Mouse (Mus musculus): ENCODE data around the gene Atxn2l.
"Not testable (repeated sequence)": the region's sequence is repeated elsewhere in the genome, so short reads cannot be mapped to it uniquely, and the experiment has no call there.

Atxn2l gene

DNA sequence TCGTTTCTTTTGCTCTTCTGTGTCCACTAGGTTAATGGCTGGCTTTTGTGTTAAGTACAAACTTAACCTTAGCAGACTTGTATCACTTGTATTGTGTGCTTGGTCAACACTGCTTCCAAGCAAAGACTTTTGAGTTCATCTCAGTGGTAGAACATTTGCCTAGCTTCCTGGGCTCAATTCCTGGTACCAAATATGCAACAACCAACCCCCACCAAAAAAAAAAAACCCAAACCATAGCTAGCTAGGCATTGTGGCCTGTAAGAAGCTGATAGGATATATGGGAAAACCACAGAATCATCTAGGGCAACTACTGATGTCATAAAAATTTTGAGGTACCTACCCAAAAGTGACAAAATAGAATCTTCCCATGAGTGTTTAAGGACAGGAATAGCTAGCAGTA lies 12.2 kb downstream of the Atxn2l start:
- DNase-seq (ENCODE audit: low spot score in 2 of 2) = no peak

DNA sequence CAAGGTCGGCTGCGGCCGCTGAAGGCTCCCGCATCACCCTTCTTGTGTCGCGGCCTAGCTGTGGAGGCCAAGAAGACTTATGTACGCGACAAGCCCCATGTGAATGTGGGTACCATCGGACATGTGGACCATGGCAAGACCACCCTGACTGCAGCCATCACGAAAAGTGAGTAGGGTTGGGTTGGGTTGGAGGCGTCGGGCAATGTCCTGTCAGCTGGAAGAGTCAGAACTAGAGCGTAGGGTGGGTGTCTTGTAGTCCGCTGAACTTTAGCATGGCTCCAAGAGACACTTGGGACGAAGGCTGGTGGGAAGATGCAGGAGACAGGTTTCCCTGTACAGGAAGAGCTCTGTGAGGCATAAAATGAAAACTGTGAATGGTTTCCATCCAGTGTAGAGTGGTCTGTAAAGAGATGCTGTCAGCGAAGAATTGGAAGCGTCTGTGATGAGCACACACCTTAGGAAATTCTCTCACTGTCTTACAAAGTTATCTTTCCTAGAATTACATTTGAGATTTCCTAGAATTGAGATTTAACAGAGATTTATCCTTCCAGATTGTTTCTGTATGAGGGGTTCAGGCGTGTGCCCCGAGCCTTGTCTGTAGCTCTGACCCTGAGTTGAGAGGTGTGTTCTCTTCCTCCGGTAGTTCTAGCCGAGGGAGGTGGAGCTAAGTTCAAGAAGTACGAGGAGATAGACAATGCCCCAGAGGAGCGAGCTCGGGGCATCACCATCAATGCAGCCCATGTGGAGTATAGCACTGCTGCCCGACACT lies 15.4 kb downstream of the Atxn2l start:
- DNase-seq (ENCODE audit: low spot score in 2 of 2) = not testable (repeated sequence)

DNA sequence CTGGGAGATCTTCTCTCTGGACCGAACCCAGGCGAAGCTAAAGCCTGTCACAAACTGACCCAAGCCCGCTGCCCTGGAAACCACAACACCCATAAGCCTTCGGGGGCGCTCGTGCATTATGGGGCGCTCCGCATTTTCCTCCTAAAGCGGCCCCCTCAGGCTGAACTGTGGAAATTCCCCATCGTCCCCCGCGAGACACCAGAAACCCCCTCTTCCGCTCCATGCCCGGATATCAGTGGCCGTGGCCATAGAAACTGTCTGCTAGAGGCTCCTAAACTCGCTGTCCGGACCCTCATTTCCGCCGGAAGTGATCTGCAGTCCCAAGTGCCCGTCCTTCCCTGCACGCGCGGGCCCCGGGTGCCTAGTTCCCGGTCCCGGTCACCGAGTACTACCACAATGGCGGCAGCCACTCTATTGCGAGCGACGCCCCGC lies 16.2 kb downstream of the Atxn2l start, which contains the start of gene Tufm:
TSS of gene Tufm (plus strand) at position 310 of the 432 bp plus-strand sequence.
- DNase-seq (ENCODE audit: low spot score in 2 of 2) = peak; percentile 80 to 92

DNA sequence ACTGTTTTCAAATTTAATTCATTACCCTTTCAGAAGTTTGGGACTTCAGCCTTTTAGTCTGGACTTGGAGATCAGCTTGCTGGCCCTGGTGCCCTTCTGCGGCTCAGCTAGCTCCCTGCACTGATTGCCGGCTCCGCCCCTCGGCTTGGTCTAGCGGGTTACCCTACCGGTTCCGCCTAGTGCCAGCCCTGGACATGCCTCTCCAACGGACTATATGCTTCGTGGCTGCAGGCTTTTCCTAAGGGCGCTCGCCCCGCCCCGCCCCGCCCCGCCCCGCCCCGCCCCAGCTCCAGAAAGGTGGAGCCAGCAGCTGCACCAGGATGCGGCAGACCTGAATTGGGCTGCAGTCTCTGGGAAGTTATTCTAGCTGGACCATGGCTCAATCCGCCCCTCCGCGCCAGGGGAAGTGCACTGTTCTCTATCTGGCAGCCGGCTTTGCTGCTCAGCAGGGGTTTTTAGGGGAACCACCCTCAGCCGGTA lies 20.8 kb downstream of the Atxn2l start:
- DNase-seq (ENCODE audit: low spot score in 2 of 2) = peak; percentile 51 to 78

DNA sequence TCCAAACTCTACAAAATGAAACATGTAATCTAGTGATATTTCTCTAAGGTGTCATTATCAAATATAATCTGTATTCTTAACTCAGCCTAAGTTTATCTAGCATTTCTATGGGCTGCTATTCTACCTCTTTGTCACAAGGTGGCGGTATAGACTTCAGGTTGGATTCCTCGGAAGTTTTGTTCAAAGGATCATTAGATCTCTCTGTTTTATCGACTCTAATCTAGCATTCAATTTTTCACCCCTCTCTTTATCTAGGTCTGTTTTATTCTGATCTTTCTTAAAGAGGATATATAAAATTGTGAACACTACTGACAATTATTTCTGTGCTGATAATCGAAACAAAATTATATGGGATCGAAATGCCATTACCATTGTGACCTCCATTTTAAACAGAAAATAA lies 21.5 kb downstream of the Atxn2l start:
- DNase-seq (ENCODE audit: low spot score in 2 of 2) = no peak

DNA sequence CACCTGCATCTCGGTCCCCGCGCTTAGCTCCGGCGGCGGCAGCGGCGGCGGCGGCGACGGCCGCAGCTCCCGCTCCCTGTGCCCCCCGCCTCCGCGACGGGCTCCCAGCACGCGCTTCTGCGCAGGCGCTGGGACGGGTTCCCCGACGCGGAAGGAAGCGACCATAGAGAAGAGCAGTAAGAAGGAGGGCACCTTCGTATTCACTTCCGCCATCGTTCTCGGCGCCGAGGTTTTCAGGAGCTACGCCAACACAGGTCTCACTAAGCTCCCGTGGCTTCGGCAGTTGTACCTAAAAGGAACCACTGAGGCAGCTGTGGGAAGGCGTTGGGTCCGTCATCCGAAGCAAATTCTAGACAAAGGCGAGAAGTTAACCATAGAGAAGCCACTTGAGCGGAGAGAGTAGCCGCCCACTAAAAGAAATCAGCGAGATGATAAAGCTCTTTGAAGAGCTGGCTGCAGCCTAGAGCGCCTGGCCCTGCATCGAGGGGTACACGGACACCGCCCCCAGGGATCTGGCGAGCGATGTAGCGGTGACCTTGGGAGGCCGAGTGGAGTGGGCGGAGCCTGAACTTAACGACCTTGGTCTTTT lies 28.1 kb downstream of the Atxn2l start, which contains the start of gene Sh2b1:
TSS of gene Sh2b1 (minus strand) at position 432 of the 589 bp plus-strand sequence.
- peak; percentile 79 to 89 for DNase-seq (ENCODE audit: low spot score in 2 of 2)

DNA sequence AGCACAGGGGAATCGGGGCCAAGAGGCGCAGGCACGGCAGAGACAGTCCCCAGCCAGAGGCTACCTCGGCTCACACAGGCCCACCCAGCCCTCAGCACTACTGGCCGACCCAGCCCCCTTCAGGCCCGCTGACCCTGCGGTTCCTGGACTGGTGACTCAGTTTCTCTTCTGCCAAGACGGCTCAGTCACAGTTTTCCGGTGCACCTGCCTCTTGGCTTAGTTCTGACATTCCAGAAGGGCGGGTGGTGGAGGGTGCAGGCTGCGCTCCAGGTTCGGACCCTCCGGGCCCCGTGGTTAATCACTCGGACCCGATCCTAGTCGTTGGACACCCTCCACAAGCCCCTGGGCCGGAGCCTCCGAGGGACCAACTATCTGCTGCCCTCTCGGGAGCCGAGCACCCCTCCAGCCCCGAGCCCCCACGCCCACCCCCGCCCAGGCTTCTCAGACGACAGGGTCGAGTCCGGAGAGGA lies 28.7 kb downstream of the Atxn2l start:
- no peak for DNase-seq (ENCODE audit: low spot score in 2 of 2)

DNA sequence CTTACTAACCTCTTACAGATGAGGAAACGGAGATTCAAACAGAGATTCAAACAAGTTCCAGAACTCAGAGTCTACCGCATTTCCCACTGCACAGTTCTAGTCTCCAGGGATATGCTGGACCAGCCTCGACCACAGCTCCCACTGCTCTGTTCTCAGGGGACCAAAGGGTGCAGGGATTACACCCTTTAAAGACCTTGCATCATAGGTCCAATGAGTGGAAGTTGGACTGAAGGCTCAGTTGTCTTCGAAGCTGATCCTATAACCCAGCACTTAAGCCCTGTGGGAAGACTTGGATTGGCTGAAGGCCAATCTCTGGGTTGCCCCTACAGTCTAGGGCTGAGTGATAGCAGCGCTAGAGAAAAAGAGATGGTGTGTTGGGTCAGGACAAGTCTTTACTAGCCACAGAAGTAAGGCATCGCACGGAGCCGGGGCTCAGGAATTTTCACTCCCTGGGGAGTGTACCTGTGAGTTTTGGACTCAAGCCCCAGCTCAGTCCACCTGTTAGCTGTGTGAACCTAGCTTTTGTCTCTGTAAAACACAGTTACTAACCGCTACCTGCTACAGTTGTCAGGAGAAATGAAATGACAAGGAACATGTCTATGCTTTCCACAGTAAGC lies 29.7 kb downstream of the Atxn2l start:
- no peak for DNase-seq (ENCODE audit: low spot score in 2 of 2)

DNA sequence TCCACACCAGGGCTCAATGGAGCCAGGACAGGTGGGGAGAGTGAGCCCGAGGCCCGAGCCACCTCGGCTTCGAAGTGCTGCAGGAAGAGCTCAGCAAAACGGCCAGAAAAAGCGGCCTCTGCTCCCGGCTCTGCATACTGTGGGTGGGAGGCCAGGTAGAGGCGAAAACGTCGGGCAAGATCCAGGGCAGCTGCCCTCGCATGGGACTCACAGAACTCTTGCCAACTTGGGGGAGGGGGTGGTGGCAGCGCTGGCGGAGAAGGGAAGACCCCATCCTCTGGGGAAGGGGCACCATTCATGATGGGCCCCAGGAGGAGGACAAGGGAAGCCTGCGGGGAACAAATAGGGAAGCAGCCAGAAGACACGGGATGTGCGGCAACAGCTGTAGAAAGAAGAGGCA lies 30.5 kb downstream of the Atxn2l start:
- no peak for DNase-seq (ENCODE audit: low spot score in 2 of 2)

DNA sequence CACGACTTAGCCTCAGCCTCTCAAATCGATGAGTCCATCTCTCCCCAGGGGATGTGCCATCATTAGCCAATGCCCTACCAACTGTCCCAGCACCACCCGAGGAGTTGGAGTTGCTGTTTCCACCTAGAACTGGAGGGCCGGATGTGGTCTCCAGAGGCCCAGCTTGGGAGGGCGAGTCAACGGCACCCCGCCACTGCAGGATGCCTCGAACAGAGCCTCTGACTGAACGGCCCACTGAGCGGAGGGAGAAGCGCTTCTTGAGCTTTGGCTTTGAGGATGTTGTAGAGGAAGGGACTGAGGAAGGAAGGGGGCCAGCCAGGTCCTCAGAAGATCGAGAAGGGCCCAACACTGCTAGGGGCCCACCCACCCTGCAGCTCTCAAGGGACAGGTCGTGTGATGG lies 30.9 kb downstream of the Atxn2l start:
- peak in 1 of 2 experiments; percentile 57 for DNase-seq (ENCODE audit: low spot score in 2 of 2)

DNA sequence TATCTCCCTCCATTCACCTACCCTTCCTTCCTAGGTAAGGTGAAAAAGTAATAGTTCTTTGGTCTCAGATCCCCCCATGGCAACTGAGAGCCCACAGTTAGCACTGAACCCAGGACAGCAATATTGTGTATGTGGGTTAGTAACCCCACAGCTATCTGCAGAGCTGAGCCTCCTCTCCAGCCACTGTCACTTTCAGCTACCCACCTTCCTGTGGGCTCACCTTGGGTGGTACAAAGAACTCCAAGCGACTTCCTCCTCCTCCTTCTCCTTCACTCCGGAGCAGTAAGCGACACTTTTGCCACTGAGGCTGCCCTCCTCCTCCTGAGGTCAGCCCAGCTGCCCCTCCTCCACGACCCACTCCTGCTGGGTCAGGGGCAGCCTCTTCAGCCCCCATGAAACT lies 31.4 kb downstream of the Atxn2l start:
- no peak for DNase-seq (ENCODE audit: low spot score in 2 of 2)

DNA sequence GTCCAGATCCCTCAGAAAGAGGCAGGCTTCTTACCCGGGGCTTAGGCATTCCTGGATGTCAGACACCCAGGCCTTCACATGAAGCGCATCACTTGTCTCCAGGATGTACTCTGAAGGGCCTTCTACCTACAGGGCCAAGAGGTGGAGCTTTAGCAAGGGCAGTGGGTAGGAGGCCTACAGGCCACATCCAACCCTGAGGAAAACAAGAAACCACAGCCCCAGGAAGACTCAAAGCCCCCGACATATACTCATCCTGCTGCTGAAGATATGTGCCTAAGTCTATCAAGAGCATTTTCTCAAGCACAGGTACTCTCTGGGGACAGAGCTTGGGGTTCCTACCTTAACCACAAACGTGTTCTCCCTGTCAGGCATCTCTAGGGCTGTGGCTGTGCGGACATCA lies 31.9 kb downstream of the Atxn2l start:
- no peak for DNase-seq (ENCODE audit: low spot score in 2 of 2)

DNA sequence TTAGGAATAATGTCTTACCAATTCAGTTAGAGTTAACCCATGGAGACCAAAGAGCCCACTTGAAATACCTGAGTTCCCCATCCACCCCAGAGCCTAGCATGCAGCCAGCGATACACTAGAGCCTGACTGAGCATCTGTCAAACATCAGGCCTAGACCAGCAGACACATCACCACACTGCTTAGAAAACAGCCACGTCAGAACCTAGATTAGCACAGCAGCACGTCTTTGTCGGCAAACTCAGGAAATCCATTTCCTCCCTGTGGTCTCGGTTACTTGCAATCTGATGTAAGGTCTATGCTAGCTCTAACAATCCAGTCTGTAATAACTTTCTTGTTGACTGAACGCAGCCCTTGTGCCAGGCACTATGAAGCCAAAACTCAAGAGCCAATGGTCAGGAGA lies 33.2 kb downstream of the Atxn2l start:
- DNase-seq (ENCODE audit: low spot score in 2 of 2) = no peak

DNA sequence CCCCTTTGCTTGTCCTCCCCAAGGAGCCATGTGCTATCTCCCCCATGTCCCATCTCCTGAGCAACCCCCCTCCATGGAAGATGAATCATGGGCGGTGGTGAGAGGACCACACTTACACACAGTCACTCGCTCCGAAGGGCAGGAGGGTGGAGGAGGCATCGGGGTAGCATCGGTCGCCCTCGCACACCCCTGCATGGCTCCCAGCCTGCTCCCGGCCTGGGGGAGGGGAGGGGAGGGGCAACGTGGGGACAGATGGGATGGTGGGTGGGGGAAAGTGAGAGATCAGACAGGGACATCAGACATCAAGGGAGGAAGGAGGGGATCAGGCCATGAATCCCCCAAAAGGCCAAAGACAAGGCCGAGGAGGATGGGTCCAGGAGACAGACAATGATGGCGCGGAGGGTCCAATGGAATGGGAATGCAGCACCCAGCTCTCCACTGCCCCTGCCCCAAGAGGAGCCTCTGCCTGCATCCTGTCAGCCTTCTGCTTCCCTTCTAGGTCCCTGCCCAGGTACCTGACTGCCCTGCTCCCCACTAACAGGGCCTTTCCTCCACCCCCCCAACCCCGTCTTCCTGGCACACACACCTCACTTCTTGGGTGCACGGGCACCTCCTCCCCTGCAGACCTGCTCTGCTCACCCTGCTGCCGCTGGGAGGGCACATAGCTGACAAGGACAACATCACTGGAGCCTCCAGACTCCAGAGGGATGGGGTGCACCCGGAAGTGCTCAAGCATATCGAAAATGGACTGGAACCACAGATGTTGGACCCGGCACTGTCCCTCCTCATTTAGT lies 35.2 kb downstream of the Atxn2l start:
- DNase-seq (ENCODE audit: low spot score in 2 of 2) = no peak

DNA sequence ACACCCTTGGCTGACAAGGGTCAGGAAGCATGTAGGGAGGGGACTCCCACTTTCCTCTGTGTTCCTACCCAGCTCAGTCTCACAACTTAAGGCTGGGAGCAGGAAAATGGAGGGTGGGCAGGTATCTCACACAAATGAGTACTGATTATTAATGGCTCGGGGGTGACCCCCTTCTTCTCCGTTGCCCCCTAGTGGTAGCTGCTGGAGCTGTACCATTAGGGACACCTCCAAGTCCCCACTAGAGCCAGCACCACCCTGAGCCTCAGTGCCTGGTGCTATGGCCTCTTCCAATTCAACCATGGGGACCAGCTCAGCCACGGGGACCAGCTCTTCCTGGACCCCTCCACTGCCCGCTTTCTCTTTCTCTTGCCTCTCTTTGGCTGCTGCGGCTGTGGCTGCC lies 36.0 kb downstream of the Atxn2l start:
- peak; percentile 60 to 84 for DNase-seq (ENCODE audit: low spot score in 2 of 2)

DNA sequence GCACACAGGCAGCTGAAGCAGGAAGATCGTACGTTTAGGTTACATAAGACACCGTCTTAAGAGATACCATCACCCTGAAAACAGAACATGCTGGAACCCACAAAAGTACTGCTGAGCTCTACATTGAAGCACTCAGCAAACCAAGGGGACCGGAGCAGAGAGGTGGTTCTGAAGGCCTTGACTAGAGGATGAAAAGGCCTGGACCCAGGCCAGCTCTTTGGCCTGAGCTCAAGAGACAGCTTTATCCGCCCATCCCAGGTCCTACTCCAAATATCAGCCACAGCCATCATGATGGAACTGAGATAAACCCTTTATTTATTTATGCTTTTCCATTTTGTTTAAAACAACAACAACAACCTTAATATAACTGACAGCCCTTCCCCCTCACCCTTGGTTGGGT lies 36.5 kb downstream of the Atxn2l start:
- DNase-seq (ENCODE audit: low spot score in 2 of 2) = no peak

DNA sequence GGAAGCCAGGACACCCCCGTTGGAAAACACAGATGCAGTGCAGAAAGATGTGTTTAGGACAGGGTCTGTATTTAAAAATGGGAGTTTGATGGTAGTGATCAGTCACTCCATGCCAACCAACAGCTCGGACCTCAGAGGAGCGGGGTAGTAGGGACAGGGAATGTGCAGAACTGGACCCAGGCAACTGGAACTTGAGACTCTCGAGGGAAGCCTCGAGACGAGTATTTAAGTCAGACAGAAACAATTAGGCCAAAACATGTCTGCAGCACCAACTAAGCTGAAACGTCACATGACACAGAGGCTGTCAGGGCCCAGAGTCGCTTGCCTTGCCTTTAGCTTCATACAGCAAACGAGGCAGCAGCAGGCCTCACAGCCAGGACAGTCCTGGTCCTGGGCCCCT lies 37.1 kb downstream of the Atxn2l start:
- no peak for DNase-seq (ENCODE audit: low spot score in 2 of 2)

DNA sequence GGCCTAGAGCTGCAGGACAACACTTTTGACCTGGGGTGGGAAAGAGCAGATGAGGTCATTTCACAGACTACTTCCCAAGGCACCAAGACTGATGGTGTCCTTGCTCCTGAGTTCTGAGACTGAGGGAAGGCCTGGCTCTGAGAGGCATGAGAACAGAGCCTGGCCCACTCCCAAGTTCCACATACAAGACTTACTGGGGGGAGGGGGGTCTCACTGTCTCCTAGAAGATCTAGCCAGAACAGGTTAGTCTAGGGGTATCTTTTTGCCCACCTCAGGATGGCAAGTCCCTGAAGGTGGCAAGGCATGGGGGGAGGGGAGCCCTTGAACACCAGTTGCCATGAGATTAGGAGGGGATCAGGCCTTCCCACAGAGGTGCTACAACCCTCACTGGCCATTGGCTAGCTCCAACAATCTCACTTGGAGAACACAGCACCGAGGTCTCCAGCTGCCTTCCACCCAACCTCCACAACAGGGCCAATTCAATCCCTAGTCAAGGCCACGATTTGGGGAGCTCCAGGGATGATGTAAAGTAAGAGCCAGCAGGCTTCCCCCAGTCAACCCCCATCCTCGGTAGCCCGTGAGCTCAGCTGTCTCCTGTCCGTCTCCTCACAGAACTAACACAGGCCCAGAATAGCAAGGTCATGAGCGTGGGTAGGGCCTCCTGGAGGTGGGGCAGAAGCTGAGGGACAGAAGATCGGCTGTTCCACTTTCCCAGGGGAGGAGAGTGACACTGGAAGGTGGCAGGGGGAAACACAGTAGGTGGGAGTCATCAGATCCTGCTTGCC lies 37.8 kb downstream of the Atxn2l start:
- no peak for DNase-seq (ENCODE audit: low spot score in 2 of 2)

DNA sequence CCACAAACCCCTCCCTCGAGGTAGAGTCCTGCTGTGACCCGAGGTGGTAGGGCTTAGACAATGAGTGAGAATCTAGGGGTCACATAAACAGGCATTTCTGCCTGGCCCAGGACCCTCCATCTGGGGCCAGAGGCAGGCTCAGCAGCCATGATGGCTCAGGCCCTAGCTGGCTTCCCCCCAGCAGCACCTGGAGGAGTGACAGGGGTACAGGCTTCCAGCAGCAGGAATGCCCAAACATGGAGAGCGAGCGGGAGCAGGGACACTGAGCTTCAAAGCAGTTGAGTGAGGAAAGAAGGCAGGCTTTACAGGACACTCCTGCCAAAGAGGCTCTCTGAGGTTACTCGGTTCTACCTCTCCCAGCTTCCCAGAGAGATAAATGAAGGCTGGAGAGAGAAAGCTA lies 38.4 kb downstream of the Atxn2l start:
- DNase-seq (ENCODE audit: low spot score in 2 of 2) = no peak

DNA sequence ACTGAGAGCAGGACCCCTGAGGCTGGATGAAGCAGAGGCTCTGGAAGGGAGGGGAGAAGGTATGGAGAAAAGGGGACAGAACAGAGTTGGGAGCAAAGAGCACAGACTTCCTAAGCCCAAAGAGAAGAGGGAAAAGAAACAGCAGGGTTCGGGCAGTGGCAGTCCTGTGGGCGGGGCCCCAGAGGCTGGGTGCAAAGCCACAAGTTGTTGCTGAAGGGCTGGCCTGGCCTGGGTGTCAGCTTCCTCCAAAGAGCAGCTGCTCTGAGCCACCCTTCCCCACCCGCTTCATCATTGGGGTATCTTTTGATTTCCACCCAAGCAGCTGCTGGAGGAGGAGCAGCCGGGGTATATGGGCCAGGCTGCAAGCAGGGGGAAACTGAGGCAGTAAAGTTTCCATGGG lies 39.1 kb downstream of the Atxn2l start:
- peak in 1 of 2 experiments; percentile 56 for DNase-seq (ENCODE audit: low spot score in 2 of 2)

DNA sequence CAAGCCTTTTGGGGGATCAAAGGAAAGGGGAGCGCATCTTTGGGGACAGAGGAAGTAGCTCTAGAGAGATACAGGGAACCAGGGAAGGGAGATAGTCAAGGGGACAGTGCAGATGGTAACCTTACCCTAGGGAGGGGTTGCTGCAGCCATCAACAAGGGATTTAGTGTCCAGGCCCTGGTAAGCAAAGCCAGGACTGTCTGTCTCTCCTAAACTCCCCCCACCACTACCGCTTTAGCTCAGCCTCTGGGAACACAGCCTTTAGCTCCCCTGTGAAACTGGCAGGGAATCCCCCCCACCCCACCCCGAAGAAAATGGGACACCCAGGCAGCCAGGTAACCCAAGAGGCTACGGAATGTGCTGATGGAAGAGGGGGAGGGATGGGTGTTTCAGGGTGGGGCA lies 39.7 kb downstream of the Atxn2l start:
- DNase-seq (ENCODE audit: low spot score in 2 of 2) = no peak

All from spleen, postnatal 10 days (tissue).